Mouse (Mus musculus) kidney, postnatal 36 days (tissue): Measurements from ENCODE around the gene Tiparp.

ENCODE experiments used
- DNase-seq, 2 experiments: peaks; one replicate each; pipeline ENCODE4 v3.0.0; 2021 to 2022; ENCODE audit warnings: mixed read lengths in 2 of 2

Tiparp gene

GRCm38 (mm10) chr3:65527691-65528601 is at the start of gene Tiparp:
Gene Tiparp, plus strand, starts transcription at chr3:65528410.
- DNase-seq, result peak; percentile 92 to 95

- no peak for DNase-seq
Observed at GRCm38 (mm10) chr3:65480676-65481075, 47.5 kb upstream of the Tiparp start.

- no peak for DNase-seq
Observed at GRCm38 (mm10) chr3:65482266-65482665, 45.9 kb upstream of the Tiparp start.

- DNase-seq, result no peak
Observed at GRCm38 (mm10) chr3:65482698-65483407, 45.4 kb upstream of the Tiparp start.

GRCm38 (mm10) chr3:65484161-65484733 is 44.0 kb upstream of the Tiparp start:
- peak in 1 of 2 experiments; percentile 12 for DNase-seq

- no peak for DNase-seq
Observed at GRCm38 (mm10) chr3:65487419-65488088, 40.7 kb upstream of the Tiparp start.

GRCm38 (mm10) chr3:65488556-65489244 is 39.5 kb upstream of the Tiparp start:
- no peak for DNase-seq

GRCm38 (mm10) chr3:65489601-65490000 is 38.6 kb upstream of the Tiparp start:
- DNase-seq, result no peak

- peak; percentile 24 to 36 for DNase-seq
Observed at GRCm38 (mm10) chr3:65494291-65494763, 33.9 kb upstream of the Tiparp start.

- DNase-seq, result no peak
Observed at GRCm38 (mm10) chr3:65507766-65508165, 20.4 kb upstream of the Tiparp start.

- no peak for DNase-seq
Observed at GRCm38 (mm10) chr3:65510588-65510987, 17.6 kb upstream of the Tiparp start.

- DNase-seq, result no peak
Observed at GRCm38 (mm10) chr3:65515751-65516150, 12.5 kb upstream of the Tiparp start.

- no peak for DNase-seq
Observed at GRCm38 (mm10) chr3:65516526-65516925, 11.7 kb upstream of the Tiparp start.

- DNase-seq, result no peak
Observed at GRCm38 (mm10) chr3:65517141-65517540, 11.1 kb upstream of the Tiparp start.

- peak in 1 of 2 experiments; percentile 11 for DNase-seq
Observed at GRCm38 (mm10) chr3:65517747-65518527, 10.3 kb upstream of the Tiparp start.

- DNase-seq, result no peak
Observed at GRCm38 (mm10) chr3:65521391-65521790, 6.8 kb upstream of the Tiparp start.

- no peak for DNase-seq
Observed at GRCm38 (mm10) chr3:65523397-65523796, 4.8 kb upstream of the Tiparp start.

- no peak for DNase-seq
Observed at GRCm38 (mm10) chr3:65525731-65526130, 2.5 kb upstream of the Tiparp start.

GRCm38 (mm10) chr3:65527196-65527595 is 1.0 kb upstream of the Tiparp start:
- peak; percentile 36 to 74 for DNase-seq

GRCm38 (mm10) chr3:65528614-65529470 is 632 bp downstream of the Tiparp start:
- peak; percentile 75 to 82 for DNase-seq
